Mouse (Mus musculus): ENCODE results near the gene Rims4.

The Rims4 gene

GRCm38 (mm10) chr2:163869783-163870182 lies 48.7 kb downstream of the Rims4 start:
- DNase-seq (ENCODE audit: low read depth, low spot score), result no peak

GRCm38 (mm10) chr2:163866061-163866460 lies 52.4 kb downstream of the Rims4 start:
- no peak for DNase-seq (ENCODE audit: low read depth, low spot score)

- no peak for DNase-seq (ENCODE audit: low read depth, low spot score)
Observed at GRCm38 (mm10) chr2:163865311-163865710, 53.2 kb downstream of the Rims4 start.

GRCm38 (mm10) chr2:163858254-163858947 lies 60.1 kb downstream of the Rims4 start:
- no peak for DNase-seq (ENCODE audit: low read depth, low spot score)

- DNase-seq (ENCODE audit: low read depth, low spot score), result no peak
Observed at GRCm38 (mm10) chr2:163857233-163857632, 61.2 kb downstream of the Rims4 start.

GRCm38 (mm10) chr2:163853461-163853901 lies 65.0 kb downstream of the Rims4 start, which contains the start of gene Kcnk15:
Kcnk15 (plus strand) TSS chr2:163853651.
- no peak for DNase-seq (ENCODE audit: low read depth, low spot score)

GRCm38 (mm10) chr2:163842043-163842442 lies 76.4 kb downstream of the Rims4 start:
- no peak for DNase-seq (ENCODE audit: low read depth, low spot score)

- no peak for DNase-seq (ENCODE audit: low read depth, low spot score)
Observed at GRCm38 (mm10) chr2:163839519-163839918, 79.0 kb downstream of the Rims4 start.

GRCm38 (mm10) chr2:163838043-163838442 lies 80.4 kb downstream of the Rims4 start:
- DNase-seq (ENCODE audit: low read depth, low spot score), result peak; percentile 76

- no peak for DNase-seq (ENCODE audit: low read depth, low spot score)
Observed at GRCm38 (mm10) chr2:163831163-163831562, 87.3 kb downstream of the Rims4 start.

GRCm38 (mm10) chr2:163826494-163826893 lies 92.0 kb downstream of the Rims4 start:
- no peak for DNase-seq (ENCODE audit: low read depth, low spot score)

GRCm38 (mm10) chr2:163825861-163826260 lies 92.6 kb downstream of the Rims4 start:
- no peak for DNase-seq (ENCODE audit: low read depth, low spot score)

GRCm38 (mm10) chr2:163823771-163824170 lies 94.7 kb downstream of the Rims4 start:
- DNase-seq (ENCODE audit: low read depth, low spot score), result no peak

GRCm38 (mm10) chr2:163823248-163823647 lies 95.2 kb downstream of the Rims4 start:
- peak; percentile 27 for DNase-seq (ENCODE audit: low read depth, low spot score)

GRCm38 (mm10) chr2:163820607-163821006 lies 97.9 kb downstream of the Rims4 start, which contains the start of gene Ccn5:
Ccn5 (plus strand) TSS chr2:163820861.
- no peak for DNase-seq (ENCODE audit: low read depth, low spot score)

GRCm38 (mm10) chr2:163814739-163815465 lies 103.6 kb downstream of the Rims4 start:
- no peak for DNase-seq (ENCODE audit: low read depth, low spot score)

- DNase-seq (ENCODE audit: low read depth, low spot score), result no peak
Observed at GRCm38 (mm10) chr2:163813077-163813476, 105.4 kb downstream of the Rims4 start.
